Mouse (Mus musculus) heart, embryonic 14.5 days (tissue): Measurements from ENCODE around the gene Cux1. TPM values are rescaled to one million over a fixed set of nuclear protein-coding genes. Genes with fewer than 3 reads are reported as not detected.
A peak's percentile ranks its signal among the peaks of the same experiment; 100 is the strongest.

ENCODE experiments used
- ATAC-seq: fragments of 200-750 bp; cut with Nextera tagmentation; 2 replicates; pipeline ENCODE4 v1.8.0; 2017; ENCODE audit warnings: low read depth, moderate TSS enrichment; ENCODE audit not compliant: insufficient number of reproducible peaks, insufficient read depth, low FRiP score
- H3K27ac ChIP-seq, 2 experiments: fragments of 200-500 bp in 1 of 2; fragments of 300-500 bp in 1 of 2; sonication (generic) in 1 of 2; replicated peaks in 1 of 2; 2 replicates each; pipeline ENCODE4 v1.5.1; 2012 to 2014; ENCODE audit warnings: low read depth in 2 of 2, low read length in 2 of 2, control low read depth in 1 of 2, mild to moderate bottlenecking in 1 of 2, mixed read lengths in 1 of 2; ENCODE audit not compliant: control insufficient read depth in 1 of 2, insufficient read depth in 1 of 2
- H3K27me3 ChIP-seq: fragments of 300-500 bp; sonication (generic); 2 replicates; pipeline ENCODE4 v1.6.1; 2014; ENCODE audit warnings: mild to moderate bottlenecking, low read length, control low read depth; ENCODE audit not compliant: control insufficient read depth, insufficient read depth
- H3K36me3 ChIP-seq: fragments of 300-500 bp; sonication (generic); 2 replicates; pipeline ENCODE4 v1.6.1; 2014; ENCODE audit warnings: mild to moderate bottlenecking, control low read depth, low read length, mixed read lengths; ENCODE audit not compliant: control insufficient read depth, insufficient read depth
- H3K4me1 ChIP-seq, 2 experiments: fragments of 200-500 bp in 1 of 2; fragments of 300-500 bp in 1 of 2; sonication (generic) in 1 of 2; 2 replicates each; pipeline ENCODE4 v1.6.1; 2012 to 2014; ENCODE audit warnings: low read length in 2 of 2, control low read depth in 1 of 2, mixed read lengths in 1 of 2; ENCODE audit not compliant: control insufficient read depth in 2 of 2, insufficient read depth in 2 of 2
- H3K4me2 ChIP-seq: fragments of 300-500 bp; sonication (generic); 2 replicates; pipeline ENCODE4 v1.6.1; 2014; ENCODE audit warnings: mild to moderate bottlenecking, low read length
- H3K4me3 ChIP-seq, 2 experiments: fragments of 200-500 bp in 1 of 2; fragments of 300-500 bp in 1 of 2; sonication (generic) in 1 of 2; 2 replicates each; pipeline ENCODE4 v1.5.1; 2012 to 2014; ENCODE audit warnings: low read length in 2 of 2, mild to moderate bottlenecking in 2 of 2, control low read depth in 1 of 2, low read depth in 1 of 2, moderate library complexity in 1 of 2; ENCODE audit not compliant: control insufficient read depth in 1 of 2, insufficient read depth in 1 of 2
- H3K9ac ChIP-seq: fragments of 300-500 bp; sonication (generic); 2 replicates; pipeline ENCODE4 v1.6.1; 2014; ENCODE audit warnings: mild to moderate bottlenecking, low read length
- H3K9me3 ChIP-seq: fragments of 300-500 bp; sonication (generic); 2 replicates; pipeline ENCODE4 v1.6.1; 2016; ENCODE audit warnings: low read length, control low read depth; ENCODE audit not compliant: control insufficient read depth
- WGBS: fragments of 180-500 bp; shearing (Covaris S2); extraction: QIAGEN DNeasy Blood & Tissue Kit; methylation state at CpG from one replicate; pipeline ENCODE4 v1.1.7; 2014; 5-methylcytosine and 5-hydroxymethylcytosine counted together
- polyA plus RNA-seq: library from polyadenylated mRNA; unstranded; fragments of >200 nt; fragmentation: Nextera tagmentation; extraction: Ambion mirVana; gene quantifications from 2 replicates; pipeline ENCODE4 v1.2.1, GENCODE M21; 2014

Cux1 gene
- polyA plus RNA-seq, 1 experiment from 2014 or later = 71.6 TPM

DNA sequence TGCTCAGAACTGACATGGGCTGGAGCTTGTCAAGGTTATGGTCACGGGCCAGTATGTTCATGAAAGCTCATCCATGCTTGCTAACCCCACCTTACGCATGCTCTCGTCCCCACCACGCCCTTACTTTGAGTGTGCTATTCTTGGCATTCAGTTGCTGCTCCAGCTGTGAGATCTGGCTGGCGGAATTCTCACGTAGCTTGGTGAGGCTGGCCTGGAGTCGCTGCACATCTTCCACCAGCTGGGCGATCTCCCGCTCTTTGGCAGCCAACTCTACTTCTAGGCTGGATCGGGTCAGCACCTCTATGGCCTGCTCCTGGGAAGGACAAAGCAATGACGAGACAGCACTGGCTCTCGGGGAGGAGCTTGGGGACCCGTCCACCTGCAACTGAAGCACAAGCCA lies 240.7 kb downstream of the Cux1 start:
- H3K9ac ChIP-seq = peak overlapping the region; percentile 28; the same call in 1 of the 2 replicates

DNA sequence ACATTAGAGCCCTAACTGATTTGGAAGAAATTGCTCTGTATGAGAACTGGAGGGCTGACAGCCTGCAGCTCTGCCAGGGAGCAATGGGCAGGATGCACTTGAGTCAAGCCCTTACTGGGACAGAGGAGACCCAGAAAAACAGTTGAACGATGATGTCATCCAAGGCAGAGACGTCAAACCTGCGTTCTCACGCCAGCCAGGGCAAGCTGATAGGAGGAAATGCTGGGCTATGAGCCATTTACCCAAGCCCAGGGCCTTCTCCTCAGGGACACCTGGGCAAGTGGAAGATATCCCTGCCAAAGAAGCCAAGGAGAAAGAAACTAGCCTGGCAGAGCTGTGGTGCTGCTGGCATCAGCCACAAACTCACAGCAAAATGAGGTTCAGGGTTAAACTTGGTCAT lies 242.8 kb downstream of the Cux1 start:
- H3K36me3 ChIP-seq = peaks cover 85% of the 10 kb centered on the region

More for the DNA sequence above, 240.7 kb downstream of the Cux1 start:
- no peak for ATAC-seq
- Histone ChIP-seq H3K4me1 (peaks cover 9 to 16% of the 10 kb centered on the region in 2 experiments), H3K36me3 (peaks cover 86% of the 10 kb centered on the region), H3K27ac (peak overlapping the region; percentile 57 to 59), H3K27me3 (no peaks in the 10 kb centered on the region), H3K9me3 (no peaks in the 10 kb centered on the region), H3K4me3 (no peak overlapping the region), H3K4me2 (no peak overlapping the region)
- 45% methylated on average over 13 of the region's 13 CpGs for WGBS

DNA sequence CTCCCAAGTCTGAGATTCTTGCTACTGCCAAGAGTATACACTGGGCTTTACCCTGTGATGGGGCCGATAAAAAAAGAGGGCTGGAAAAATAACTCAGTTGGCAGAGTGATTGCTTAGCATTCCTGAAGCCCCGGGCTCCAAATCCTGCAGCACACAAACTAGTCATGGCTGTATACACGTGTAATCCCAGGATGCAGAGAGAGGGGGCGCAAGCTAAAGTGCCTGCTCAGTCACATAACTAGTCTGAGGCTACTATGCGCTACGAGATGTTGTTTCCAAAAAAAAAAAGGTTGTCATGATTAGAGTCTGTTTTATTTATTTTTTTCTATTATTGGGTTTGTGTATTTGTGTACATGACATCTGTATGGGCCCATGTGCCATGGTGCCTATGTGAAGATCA lies 245.9 kb downstream of the Cux1 start:
- H3K36me3 ChIP-seq = peaks cover 96% of the 10 kb centered on the region
- no peak overlapping the region for H3K4me2 ChIP-seq
- no peak overlapping the region for H3K9ac ChIP-seq
- H3K27me3 ChIP-seq = no peaks in the 10 kb centered on the region
- H3K27ac ChIP-seq = no peak overlapping the region
- H3K9me3 ChIP-seq = no peaks in the 10 kb centered on the region
- 81% methylated on average over 6 of the region's 6 CpGs for WGBS
- H3K4me3 ChIP-seq = no peak overlapping the region
- ATAC-seq = no peak
- peaks cover 2 to 10% of the 10 kb centered on the region in 2 experiments for H3K4me1 ChIP-seq

More for the DNA sequence above, 242.8 kb downstream of the Cux1 start:
- H3K9me3 ChIP-seq = no peaks in the 10 kb centered on the region
- ATAC-seq = no peak
- H3K27ac ChIP-seq = peak overlapping the region in 1 of 2 experiments; percentile 12; a peak in 1 of 4 replicates
- no peak overlapping the region for H3K9ac ChIP-seq
- no peaks in the 10 kb centered on the region for H3K27me3 ChIP-seq
- 33% methylated on average over 4 of the region's 4 CpGs for WGBS
- H3K4me1 ChIP-seq = peaks cover 9 to 21% of the 10 kb centered on the region in 2 experiments
- no peak overlapping the region for H3K4me3 ChIP-seq
- H3K4me2 ChIP-seq = no peak overlapping the region

DNA sequence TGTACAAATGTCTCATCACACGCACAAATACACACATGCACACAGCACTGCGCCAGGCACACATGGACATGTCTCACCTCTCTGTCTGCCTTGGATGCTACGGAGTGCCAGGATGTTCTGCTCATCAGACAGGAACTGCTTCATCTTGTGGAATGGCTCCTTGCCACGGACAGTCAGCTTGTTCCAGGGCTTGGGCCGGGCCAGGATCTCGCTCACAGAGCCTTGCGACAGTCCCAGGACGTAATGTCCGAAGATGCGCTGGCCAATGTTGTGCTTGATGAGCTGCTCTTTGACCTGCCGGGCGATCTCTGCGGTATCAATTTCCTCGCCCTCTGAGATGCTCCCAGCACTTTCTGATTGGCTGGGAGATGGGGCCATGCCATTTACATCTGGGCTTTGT lies 254.7 kb downstream of the Cux1 start:
- Histone ChIP-seq H3K36me3 (peaks cover 95% of the 10 kb centered on the region), H3K27me3 (no peaks in the 10 kb centered on the region), H3K9me3 (no peaks in the 10 kb centered on the region), H3K4me3 (no peak overlapping the region), H3K4me1 (peaks cover 5 to 9% of the 10 kb centered on the region in 2 experiments; a peak in 2 of 4 replicates), H3K9ac (0 out of 2 replicates have a peak overlapping the region, but pooled peaks have one; percentile 25), H3K27ac (peak overlapping the region; percentile 21 to 53; a peak in 3 of 4 replicates), H3K4me2 (no peak overlapping the region)
- ATAC-seq = no peak
- WGBS = 94% methylated on average over 14 of the region's 14 CpGs

DNA sequence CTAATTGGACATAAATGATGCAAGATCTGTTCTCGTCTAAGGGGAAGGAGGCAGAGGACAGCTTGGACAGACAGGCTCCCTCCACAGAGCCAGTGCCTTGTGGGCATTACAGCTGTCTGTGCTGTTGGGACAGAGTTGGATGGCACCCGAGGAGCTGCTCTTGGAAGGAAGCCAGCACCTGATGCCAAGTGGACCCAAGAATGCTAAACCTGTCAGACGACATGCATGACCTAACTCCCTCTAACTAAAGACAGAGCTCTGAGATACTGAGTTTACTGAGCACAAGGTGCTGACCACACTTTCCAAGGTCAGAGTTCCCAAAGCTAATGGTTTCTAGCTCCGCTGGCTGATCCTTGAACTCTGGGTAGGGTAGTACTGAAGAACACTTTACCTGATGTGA lies 255.1 kb downstream of the Cux1 start:
- H3K9me3 ChIP-seq = no peaks in the 10 kb centered on the region
- no peaks in the 10 kb centered on the region for H3K27me3 ChIP-seq
- 0 out of 2 replicates have a peak overlapping the region, but pooled peaks have one; percentile 25 for H3K9ac ChIP-seq
- peak overlapping the region; percentile 21 to 53; a peak in 3 of 4 replicates for H3K27ac ChIP-seq
- no peak overlapping the region for H3K4me3 ChIP-seq
- peaks cover 5 to 9% of the 10 kb centered on the region in 2 experiments; a peak in 2 of 4 replicates for H3K4me1 ChIP-seq
- peaks cover 95% of the 10 kb centered on the region for H3K36me3 ChIP-seq
- ATAC-seq = peak; percentile 58; the same call in 1 of the 2 replicates
- no peak overlapping the region for H3K4me2 ChIP-seq
- WGBS = 53% methylated on average over 4 of the region's 4 CpGs

DNA sequence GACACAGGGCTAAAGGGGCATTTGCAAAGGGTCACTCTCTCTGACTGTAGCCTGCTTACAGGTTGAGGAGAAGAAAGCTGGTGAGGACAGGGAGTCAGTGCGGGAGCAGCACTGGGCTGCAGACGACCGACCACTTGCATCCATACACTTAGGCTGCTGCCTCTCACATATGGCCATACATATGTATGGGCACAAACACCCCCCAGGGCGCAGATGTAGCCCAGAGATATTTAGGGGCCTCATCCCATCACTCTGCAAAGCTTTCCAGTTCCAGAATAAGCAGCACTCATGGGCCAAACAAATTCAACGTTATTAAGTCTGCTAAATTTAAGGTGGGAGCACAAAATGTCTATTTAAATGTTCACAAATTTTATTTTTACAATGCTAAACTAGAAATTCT lies 261.0 kb downstream of the Cux1 start:
- Histone ChIP-seq H3K27me3 (no peaks in the 10 kb centered on the region), H3K9me3 (no peaks in the 10 kb centered on the region), H3K27ac (no peak overlapping the region), H3K4me1 (no peaks in the 10 kb centered on the region), H3K36me3 (peaks cover 99% of the 10 kb centered on the region), H3K4me3 (no peak overlapping the region), H3K4me2 (no peak overlapping the region), H3K9ac (no peak overlapping the region)
- ATAC-seq = no peak
- WGBS = 90% methylated on average over 5 of the region's 5 CpGs

DNA sequence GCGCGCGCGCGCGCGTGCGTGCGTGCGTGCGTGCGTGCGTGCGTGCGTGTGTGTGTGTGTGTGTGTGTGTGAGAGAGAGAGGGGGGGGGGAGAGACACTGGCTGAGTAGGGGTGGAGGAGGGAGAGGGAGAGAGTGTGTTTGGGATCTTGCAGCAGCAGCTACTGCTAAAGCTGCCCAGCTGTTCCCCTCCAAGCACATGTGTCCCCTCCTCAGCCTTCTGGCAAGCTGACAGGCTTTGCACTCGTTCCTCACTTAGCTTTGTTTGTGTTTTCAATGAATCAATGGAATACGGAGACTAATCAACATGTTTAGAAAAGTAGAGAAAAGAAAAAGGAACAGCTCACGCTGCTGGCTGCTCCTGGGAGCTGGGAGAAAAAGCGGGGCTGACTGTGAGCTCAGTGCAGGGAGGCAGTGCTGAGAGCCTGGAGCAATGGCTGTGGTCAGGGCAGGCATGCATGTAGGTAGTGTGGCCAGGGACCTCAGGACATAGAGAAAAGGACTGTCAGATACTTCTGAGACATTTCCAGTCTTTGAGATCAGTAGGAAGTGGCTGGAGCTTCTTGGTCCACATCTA lies 263.8 kb downstream of the Cux1 start:
- H3K27me3 ChIP-seq = no peaks in the 10 kb centered on the region
- ATAC-seq = no peak
- no peak overlapping the region for H3K9ac ChIP-seq
- H3K4me3 ChIP-seq = no peak overlapping the region
- H3K27ac ChIP-seq = no peak overlapping the region
- no peaks in the 10 kb centered on the region for H3K9me3 ChIP-seq
- H3K4me2 ChIP-seq = no peak overlapping the region
- 93% methylated on average over 19 of the region's 19 CpGs for WGBS
- peaks cover 100% of the 10 kb centered on the region for H3K36me3 ChIP-seq
- no peaks in the 10 kb centered on the region for H3K4me1 ChIP-seq

DNA sequence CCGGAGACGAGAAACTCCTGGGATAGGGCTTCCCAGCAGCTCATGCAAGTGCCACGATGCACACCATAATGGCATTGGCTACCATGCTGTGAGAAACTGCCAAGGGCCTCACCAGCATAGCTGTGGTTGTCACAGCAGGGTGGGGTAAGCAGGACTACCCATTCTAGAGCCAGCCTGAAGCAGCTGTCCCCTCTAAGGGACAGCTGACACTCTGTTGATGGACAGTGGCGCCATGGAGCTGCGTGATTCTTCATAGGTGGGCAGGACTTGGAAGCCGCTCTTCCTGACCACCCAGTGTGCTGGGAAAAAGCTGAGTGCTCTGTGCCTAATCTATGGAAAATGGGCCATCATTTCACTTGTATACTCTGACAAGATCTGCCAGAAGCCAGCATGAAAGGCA lies 266.4 kb downstream of the Cux1 start:
- no peaks in the 10 kb centered on the region for H3K4me1 ChIP-seq
- no peak overlapping the region for H3K27ac ChIP-seq
- H3K4me2 ChIP-seq = no peak overlapping the region
- H3K9ac ChIP-seq = no peak overlapping the region
- ATAC-seq = no peak
- H3K9me3 ChIP-seq = no peaks in the 10 kb centered on the region
- no peaks in the 10 kb centered on the region for H3K27me3 ChIP-seq
- no peak overlapping the region for H3K4me3 ChIP-seq
- peaks cover 96% of the 10 kb centered on the region for H3K36me3 ChIP-seq
- 91% methylated on average over 6 of the region's 6 CpGs for WGBS
